Mouse (Mus musculus) layer of hippocampus, postnatal 10 days (tissue): ENCODE data around the gene Trim7. TPM values are rescaled to one million over a fixed set of nuclear protein-coding genes. Genes with fewer than 3 reads are reported as not detected.
"Not testable (repeated sequence)": the region's sequence is repeated elsewhere in the genome, so short reads cannot be mapped to it uniquely, and the experiment has no call there.

Source experiments
- DNase-seq, 2 experiments: peaks; one replicate each; pipeline ENCODE4 v3.0.0; 2021; ENCODE audit warnings: low spot score in 2 of 2
- total RNA-seq, 2 experiments: library from RNA; stranded (reverse); gene quantifications; 2 replicates each; pipeline ENCODE4 v1.2.3; 2021

Gene Trim7
- total RNA-seq, 2 experiments from 2014 or later = 4.9 to 5.6 TPM

DNA sequence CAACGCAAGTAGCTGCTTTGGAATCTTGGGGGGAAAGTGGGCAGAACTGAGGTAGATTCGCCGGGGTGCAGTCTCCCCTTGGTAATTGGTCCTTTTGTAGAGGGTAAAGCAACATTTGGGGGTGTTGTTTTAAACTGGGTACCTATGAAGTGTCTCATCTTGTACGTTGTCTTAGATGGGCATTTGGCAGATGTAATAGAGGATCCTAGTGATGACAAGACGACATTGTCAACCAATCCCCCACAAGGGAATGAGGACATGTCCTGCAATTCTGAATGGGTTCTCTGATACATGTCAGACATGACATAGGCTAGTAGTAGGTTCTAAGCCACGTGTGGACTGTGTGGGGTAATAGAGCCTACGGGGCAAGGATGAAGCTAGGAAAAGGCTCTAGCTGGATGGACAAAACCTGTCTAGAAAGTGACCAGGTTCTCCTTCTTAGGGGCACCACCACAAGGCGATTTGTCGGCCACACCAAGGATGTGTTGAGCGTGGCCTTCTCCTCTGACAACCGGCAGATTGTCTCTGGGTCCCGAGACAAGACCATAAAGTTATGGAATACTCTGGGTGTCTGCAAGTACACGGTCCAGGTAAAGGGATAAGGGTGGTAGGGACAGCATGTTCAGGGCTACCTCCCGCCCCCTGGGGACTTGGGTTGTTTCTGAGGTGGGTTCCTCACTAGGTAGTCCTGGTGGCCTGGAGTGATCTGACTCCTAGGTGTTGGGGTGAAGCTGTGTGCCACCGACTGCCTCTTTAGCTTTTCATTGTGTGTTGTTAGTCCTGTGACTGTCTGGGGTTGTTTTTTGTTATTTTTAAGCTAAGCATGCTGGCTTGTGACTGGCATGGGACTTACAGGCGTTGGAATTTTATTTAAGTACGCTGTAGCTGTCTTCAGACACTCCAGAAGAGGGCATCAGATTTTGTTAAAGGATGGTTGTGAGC, 23.8 kb upstream of the Trim7 start:
- DNase-seq = no peak

DNA sequence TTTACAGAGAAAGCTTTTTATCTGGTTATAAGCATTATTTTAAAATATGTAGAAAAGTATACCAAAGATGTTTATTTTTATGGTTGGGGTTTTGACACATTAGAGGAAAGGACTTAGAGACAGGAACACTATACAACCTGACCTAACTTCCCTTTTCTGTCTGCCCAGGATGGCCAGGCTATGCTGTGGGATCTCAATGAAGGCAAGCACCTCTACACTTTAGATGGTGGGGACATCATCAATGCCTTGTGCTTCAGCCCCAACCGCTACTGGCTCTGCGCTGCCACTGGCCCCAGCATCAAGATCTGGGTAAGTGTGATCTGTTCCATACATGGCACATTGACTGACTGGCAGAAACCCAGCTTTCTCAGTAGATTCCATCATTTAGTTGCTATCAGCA, 22.0 kb upstream of the Trim7 start:
- DNase-seq = no peak

DNA sequence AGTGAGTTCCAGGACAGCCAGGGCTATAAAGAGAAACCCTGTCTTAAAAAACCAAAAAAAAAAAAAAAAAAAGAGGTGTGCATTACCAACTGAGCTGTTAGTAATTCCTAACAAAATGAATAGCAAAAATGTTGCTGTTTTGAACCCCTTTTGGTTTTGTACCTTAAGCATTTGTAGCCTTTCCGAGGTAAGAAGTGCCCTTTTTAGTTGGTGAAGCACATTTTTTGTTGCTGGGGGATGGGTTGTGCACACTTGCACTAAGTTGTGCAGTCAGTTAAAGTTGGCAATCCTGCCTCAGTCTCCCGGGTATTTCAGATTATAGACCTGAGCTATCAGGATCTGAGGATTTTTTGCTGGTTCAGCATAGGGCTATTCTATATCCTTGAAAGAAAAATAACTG, 21.0 kb upstream of the Trim7 start:
- no peak for DNase-seq

DNA sequence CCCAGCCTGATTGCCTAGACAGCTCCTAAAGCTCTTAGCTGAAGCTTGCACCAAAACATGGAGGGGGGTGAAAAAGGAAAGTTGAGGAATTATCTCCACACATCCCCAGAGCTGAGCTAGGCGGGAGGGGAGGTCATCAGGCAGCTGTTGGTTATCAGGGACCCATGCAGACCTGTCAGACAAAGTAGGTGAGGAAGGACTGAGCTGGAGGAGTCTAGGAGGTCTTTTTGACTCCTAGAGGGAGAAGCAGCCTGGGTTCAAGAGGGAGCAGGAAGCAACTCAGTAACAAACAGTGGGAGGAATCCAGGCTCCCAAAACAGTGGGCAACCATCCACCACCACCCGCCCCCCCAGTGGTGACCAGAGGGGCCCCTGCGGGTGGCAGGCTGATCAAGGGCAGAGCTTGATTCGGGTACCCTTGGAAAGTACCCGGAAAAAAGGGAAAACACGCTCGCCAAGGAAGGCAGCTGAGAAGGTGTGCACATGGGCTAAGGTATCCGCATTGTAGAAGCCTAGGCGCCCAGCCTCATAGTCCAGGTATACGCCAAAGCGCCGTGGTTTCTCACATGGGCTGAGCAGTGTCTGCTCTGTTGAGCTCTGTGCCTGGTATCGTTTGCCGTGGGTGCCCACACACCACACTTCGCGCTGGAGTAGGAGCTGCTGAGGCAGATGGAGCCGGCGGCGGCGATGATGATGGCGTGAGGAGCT, 18.9 kb upstream of the Trim7 start:
- DNase-seq = peak; percentile 37 to 49

DNA sequence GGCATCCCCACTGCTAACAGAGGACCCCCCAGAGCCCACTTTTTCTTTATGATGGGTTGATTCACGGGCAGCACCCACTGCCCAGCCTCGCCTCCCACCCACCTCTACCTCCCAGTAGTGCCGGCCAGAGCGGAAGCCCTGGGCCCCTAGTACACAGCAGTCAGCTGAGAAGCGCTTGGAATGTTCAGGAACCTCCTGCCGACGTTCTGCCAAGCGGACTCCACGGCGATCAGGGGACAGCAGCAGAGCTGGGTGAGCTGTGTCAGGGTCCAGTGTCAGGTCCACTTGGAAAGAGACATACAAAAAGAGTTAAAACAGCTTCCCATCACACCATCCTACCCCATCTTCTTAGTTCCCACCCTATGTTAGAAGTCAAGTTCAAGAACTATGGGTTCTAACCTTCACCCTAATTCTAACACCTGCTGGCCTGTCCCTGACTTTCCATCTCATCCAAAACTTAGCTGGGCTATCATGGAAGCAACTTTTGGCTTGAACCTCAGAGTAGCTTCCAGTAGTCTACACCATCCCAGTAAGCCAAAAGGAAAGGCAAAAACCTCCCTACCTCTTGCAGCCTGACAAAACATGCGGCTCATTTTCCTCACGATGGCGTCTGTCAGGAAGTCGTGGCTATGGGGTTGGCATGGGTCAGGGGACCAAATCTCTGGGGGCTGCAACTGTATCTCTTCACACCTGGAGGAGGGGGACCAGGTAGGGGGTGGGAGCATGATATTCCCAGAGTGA, 18.2 kb upstream of the Trim7 start:
- no peak for DNase-seq

DNA sequence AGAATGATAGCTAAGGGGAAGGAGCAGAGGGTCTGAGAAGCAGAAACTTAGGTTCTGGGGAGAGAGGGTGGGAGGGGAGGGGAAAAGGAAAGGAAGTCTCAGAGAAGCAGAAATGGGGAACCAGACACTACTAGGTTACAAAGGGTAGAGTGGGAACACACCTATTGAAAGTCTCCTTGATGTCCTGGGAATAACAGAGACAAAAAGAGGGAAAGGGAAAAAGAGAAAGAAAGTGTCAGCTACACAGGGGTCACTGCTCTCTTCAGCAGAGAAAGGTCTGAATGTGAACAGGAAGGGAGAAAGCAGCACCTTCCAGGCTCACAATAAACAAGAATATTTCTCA, 17.7 kb upstream of the Trim7 start:
- no peak for DNase-seq

DNA sequence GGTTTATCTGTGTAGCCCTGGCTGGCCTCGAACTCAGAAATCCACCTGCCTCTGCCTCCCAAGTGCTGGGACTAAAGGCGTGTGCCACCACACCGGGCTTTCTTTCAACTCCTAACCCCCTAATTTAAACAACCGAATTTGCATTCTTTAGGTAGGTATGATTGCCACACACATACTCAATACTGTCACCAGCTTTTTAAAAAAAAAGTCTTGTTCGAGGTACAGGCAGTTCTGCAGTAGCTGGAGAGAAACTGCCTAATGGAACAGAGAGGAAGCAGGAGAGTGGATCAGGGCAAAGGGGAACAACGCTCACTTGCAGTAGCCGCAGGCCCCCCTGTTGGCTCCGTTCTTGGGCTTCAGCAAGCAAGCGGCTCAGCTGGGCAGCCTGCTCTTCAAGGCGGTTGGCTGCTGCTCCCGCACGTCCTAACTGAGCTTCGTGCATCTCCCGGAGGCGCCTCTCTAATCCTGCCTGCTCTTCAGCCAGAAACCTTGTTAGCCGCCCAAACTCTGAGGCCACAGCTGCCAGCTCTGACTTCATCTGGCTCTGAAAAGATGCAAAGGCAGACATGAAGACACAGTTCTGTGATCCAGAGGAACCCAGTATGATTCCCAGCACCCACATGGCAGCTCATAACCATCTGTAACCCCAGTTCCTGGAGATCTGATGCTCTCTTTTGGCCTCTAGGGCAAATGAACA, 17.1 kb upstream of the Trim7 start:
- DNase-seq = peak; percentile 27 to 33

GRCm38 (mm10) chr11:48809434-48809830, 16.5 kb upstream of the Trim7 start:
- DNase-seq = no peak

- DNase-seq = no peak
These were observed 15.8 kb upstream of the Trim7 start for GRCm38 (mm10) chr11:48810142-48810541.

GRCm38 (mm10) chr11:48813782-48814181, 12.2 kb upstream of the Trim7 start:
- DNase-seq = no peak

- DNase-seq = peak; percentile 21 to 28
These were observed 10.1 kb upstream of the Trim7 start for GRCm38 (mm10) chr11:48815851-48816250.

DNA sequence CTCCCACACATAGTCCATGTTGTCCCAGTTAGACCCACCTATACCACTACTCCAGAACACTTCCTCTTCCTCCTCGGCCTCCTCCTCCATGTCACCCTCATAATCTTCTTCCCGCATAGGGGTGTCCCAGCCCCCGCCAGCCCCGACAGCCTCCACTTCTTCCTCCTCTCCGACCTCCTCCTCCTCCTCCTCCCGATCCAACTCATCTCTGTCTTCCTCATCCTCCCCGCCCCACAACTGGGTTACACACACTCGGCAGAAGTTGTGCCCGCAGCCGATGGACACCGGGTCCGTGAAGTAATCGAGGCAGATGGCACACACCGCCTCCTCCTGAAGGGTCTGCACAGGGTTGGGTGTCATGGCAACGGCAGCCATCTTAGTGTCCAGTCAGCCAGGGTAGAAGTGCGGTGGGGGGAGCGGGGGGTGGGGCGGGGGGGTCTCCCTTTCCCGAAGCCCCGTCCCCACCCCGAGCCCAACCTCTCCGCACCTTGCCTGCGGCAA, 9.6 kb upstream of the Trim7 start:
- DNase-seq = peak; percentile 59 to 62

GRCm38 (mm10) chr11:48816800-48817665, 8.9 kb upstream of the Trim7 start, which contains the start of gene Trim41:
Gene Trim41, minus strand, starts transcription at chr11:48817353.
- DNase-seq = peak; percentile 98

DNA sequence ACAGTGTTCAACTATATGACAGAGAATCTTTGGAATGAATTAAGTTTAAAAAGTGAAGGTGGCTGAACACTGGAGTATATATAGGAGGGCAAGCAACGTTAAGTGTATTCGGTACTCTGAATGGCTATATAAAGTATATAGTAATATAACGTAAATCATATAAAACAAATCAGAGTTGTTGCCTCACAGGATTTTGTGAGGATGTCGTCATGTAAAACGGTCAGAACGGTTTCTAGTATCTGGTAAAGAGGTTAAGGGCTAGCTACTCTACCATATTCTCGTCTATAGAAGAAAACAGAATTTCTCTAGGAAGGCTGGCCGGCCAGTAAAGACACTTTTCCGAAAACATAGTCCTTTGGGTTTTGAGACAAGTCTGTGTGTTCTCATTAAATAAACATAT, 8.1 kb upstream of the Trim7 start:
- peak in 1 of 2 experiments; percentile 12 for DNase-seq

GRCm38 (mm10) chr11:48818346-48818745, 7.6 kb upstream of the Trim7 start:
- DNase-seq = peak; percentile 75 to 85

- no peak for DNase-seq
These were observed 6.2 kb upstream of the Trim7 start for GRCm38 (mm10) chr11:48819614-48820307.

DNA sequence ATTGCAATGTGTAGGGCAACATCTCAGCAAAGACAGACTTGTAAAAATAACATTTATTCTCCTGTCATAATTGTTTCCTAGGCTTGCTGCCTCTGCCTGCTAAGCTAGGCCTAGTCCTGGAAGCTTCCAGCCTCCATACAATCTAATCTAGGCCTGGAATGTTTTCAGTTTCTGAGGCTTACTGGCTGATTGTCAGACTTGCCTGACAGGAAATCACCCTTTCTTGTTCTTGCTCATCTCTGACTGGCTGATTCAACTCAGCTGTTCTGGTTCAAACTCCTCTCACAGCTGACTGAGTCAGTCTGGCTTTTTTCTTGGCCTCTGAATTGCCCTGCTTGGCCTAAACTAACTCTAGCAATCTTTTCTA, 5.6 kb upstream of the Trim7 start:
- no peak for DNase-seq

DNA sequence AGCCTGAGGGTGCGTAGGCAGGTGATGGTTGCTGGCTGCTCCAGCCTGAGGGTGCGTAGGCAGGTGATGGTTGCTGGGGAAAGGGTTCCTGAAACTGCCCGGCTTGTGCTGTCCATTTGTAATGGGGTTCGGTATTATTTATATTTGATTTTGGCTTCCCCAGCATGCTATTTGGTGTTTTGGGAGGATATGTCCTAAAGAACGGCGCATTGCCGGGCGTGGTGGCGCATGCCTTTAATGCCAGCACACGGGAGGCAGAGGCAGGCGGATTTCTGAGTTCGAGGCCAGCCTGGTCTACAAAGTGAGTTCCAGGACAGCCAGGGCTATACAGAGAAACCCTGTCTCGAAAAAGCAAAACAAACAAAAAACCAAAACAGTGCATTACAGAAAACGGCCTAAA, 4.6 kb upstream of the Trim7 start:
- DNase-seq = not testable (repeated sequence)

DNA sequence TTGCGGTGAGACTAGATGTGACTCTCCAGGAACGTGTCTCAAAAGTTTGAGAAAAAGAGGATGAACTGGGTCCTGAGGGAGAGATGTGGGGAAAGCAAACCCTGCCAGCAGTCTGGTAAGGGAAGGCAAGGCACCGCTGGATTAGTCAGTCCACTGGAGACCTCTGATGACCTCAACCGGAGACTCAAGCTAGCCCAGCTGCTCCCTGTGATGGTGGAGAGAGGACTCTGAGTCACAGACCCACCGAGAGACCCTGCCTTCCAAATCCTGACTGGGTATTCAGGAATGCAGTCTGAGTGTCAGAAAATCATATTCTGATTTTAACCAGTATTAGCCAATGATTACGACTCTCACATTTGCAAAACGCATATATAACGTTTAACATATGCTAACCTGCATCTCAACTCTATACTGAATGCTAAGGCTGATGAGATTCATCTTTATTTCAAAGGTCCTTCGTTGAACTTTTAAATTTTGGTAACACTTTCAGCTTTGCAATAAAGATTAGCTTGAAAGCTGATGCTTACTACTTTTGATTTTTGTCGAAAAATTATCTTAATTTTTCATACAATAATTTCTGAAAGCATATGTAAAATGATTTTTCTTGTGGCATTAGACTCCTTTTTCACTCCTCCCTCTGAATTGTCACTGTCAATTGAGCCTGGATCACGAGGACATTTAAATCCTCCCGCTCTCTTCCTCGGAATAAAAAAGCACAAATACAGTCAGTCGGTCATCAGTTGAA, 3.0 kb upstream of the Trim7 start:
- DNase-seq = peak in 1 of 2 experiments; percentile 8
